9 mouse cellular contexts compared by ENCODE assay signal in genomic region chr11:107864024-107864423, GRCm38 (mm10). TPM values are rescaled to one million over a fixed set of nuclear protein-coding genes. Genes with fewer than 3 reads are reported as not detected.
DNase-seq lines count a peak whose midpoint lies in the region; ATAC-seq and TF ChIP-seq lines count a peak whose summit lies in the region.
"Had no signal": no experiment of that assay in that cellular context is flagged by ENCODE, and none has a peak within 500 bp of the region (broad histone marks: within the 10 kb centered on the region; RNA-seq: fewer than 3 reads in every experiment).

No protein-coding gene starts in this region.

- no peak overlapping the region for H3K27ac ChIP-seq in gastrocnemius, adult 2 months
- H3K27ac ChIP-seq: limb, embryonic 13.5 days had no signal

- peaks cover 12% of the 10 kb centered on the region for H3K4me1 ChIP-seq in E14TG2a.4 (replicated peaks; ENCODE audit: low read depth, low read length)
- H3K4me1 ChIP-seq: limb, embryonic 13.5 days had no signal

- H3K4me3 ChIP-seq in E14TG2a.4 (replicated peaks; ENCODE audit: low read length), result no peak overlapping the region
- no peak overlapping the region for H3K4me3 ChIP-seq in gastrocnemius, adult 2 months
- H3K4me3 ChIP-seq: limb, embryonic 13.5 days had no signal

- peak; percentile 72 for TF ChIP-seq CTCF in E14TG2a.4 (conservative IDR thresholded peaks at IDR 0.05; ENCODE audit: low read length)
- peak; percentile 84 for TF ChIP-seq CTCF in Patski (IDR thresholded peaks at IDR 0.05)
- peak; percentile 81 for TF ChIP-seq CTCF in gastrocnemius, adult 2 months (IDR thresholded peaks at IDR 0.05)

- POLR2A ChIA-PET in Patski (lab: Charles Lee), result no interaction called here

- CTCF ChIA-PET in Patski (lab: Charles Lee), result interaction anchor here (1.2 to 3.3 kb wide), 3 partner anchors 12 to 584 kb away, joined by 3 to 12 read pairs (median 3); no protein-coding TSS in a partner anchor

- no peak for ATAC-seq in Patski
- no peak for ATAC-seq in granulocyte monocyte progenitor cell, adult 5-6 weeks (replicated peaks; ENCODE audit: poor library complexity, severe bottlenecking)

- DNase-seq in Patski (ENCODE audit: low read depth, low spot score), result no peak
- DNase-seq in cerebellum, postnatal 25 days, result peak; percentile 75 to 86
- DNase-seq in gastrocnemius, adult 2 months, result peak; percentile 65
- DNase-seq in layer of hippocampus, adult 11-12 months (ENCODE audit: low spot score), result peak; percentile 89
- DNase-seq in lung, postnatal 14 days, result peak; percentile 80
- peak; percentile 67 for DNase-seq in right cerebral cortex, postnatal 25 days

- H3K27me3 ChIP-seq in E14TG2a.4 (ENCODE audit: insufficient read depth, low read length) (peaks cover 8% of the 10 kb centered on the region; the same call in 1 of the 2 replicates), Patski (peaks cover 14% of the 10 kb centered on the region)

- no peaks in the 10 kb centered on the region for H3K9me3 ChIP-seq in E14TG2a.4 (ENCODE audit: low read length)
- H3K9me3 ChIP-seq: limb, embryonic 13.5 days had no signal

- in situ Hi-C loops in Patski (cut with MboI; ENCODE audit: low pct_unique_long_range_greater_than_20kb), result loop anchor here (10.0 kb wide), 1 partner anchor 551 kb away; no protein-coding TSS in a partner anchor

- intact Hi-C loops in gastrocnemius, adult 2 months (cut with DNase I), result loop anchor here (1.0 to 10.0 kb wide), 4 partner anchors 121 to 551 kb away; no protein-coding TSS in a partner anchor

- H3K36me3 ChIP-seq in E14TG2a.4 (ENCODE audit: insufficient read depth, low read length), result no peaks in the 10 kb centered on the region
- H3K36me3 ChIP-seq: limb, embryonic 13.5 days had no signal

RNA-seq across cellular contexts. Expression of gene Cacng5, which starts 50.8 kb away (rescaled TPM):
- not detected for polyA plus RNA-seq in Patski (2021)
- under 1 TPM in 1 of 2 experiments, not detected in 1; 0.08 TPM for total RNA-seq in gastrocnemius, adult 2 months (2021)
- not detected in 2 replicates for total RNA-seq in granulocyte monocyte progenitor cell, adult 5-6 weeks (2014; fragmentation: Nextera tagmentation)
- not detected in 2 replicates for total RNA-seq in granulocyte monocyte progenitor cell, adult 5-6 weeks (2017)
